Mouse (Mus musculus): ENCODE measurements around the gene Gucy1a1.

DNA sequence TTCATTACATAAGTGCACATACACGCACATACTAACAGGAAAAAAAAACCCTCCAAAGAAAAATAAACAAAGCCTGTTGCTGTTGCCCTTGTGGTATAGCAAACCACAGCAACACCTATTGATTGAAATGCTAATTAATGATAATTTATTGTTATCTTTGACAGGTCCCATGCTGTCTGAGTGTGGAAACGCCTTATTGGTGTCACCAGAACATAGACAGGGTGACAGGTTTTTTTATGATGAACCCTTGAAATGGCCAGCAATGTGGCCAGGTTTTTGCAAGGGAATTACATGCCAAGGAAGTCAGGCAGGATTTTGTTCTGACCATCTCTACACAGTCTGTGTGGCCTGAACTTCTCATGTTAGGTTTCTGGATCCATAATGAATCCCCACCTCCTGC is 93.6 kb downstream of the Gucy1a1 start:
- TF ChIP-seq CTCF (conservative IDR thresholded peaks at IDR 0.05; ENCODE audit: low read length), result no peak
- no peak for TF ChIP-seq POU5F1 (IDR thresholded peaks at IDR 0.05; ENCODE audit: borderline replicate concordance, low read length)
- no peak for TF ChIP-seq NANOG (IDR thresholded peaks at IDR 0.05; ENCODE audit: borderline replicate concordance, low read length)

Measured in E14TG2a.4 (cell line).